Mouse (Mus musculus): ENCODE results near the gene Atg10. TPM values are rescaled to one million over a fixed set of nuclear protein-coding genes. Genes with fewer than 3 reads are reported as not detected.
"Not testable (repeated sequence)": the region's sequence is repeated elsewhere in the genome, so short reads cannot be mapped to it uniquely, and the experiment has no call there.

Gene Atg10
- total RNA-seq, 2 experiments from 2014 or later, result 7.5 to 10.0 TPM

GRCm38 (mm10) chr13:90962836-90963760, 260.7 kb downstream of the Atg10 start:
- ATAC-seq (ENCODE audit: poor library complexity, severe bottlenecking), result no peak

DNA sequence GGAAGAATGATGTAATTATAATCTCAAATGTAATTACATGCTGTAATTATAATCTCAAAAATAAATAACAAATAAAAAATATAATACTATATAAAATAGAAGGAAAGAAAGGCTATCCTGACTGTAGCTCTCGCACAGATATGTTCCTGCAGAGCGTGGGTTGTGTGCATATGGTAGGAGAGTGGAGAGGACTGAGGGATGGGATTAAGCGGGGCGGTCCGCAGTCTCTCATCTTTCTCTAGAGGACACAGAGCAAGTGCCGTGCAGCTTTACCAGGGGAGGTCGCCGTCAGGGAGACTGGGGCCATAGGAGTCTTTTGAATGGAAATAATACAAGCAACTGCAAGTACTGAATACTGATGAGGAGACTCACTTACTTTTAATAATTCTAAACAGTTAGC, 263.2 kb downstream of the Atg10 start:
- ATAC-seq (ENCODE audit: poor library complexity, severe bottlenecking), result no peak

DNA sequence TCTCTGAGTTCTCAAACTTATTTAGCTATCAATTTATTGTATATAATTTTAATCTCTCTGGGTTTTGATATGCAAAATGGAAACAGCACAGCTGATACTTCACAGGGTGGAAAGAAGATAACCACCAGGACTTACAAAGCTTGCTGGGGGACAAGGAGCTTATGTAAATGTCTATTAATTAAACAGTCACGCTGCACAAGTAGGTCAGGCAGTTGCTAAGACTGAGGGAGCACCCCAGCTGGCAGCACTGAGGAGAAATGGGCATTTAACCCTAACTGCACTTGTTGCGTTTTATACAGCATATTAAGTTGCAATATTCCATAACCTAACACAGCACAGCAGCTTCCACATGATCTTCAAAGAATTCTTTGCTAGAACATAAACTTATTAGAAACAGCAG, 264.9 kb downstream of the Atg10 start:
- ATAC-seq (ENCODE audit: poor library complexity, severe bottlenecking), result no peak

GRCm38 (mm10) chr13:90939600-90939999, 284.2 kb downstream of the Atg10 start:
- ATAC-seq (ENCODE audit: poor library complexity, severe bottlenecking), result no peak

GRCm38 (mm10) chr13:90939192-90939591, 284.6 kb downstream of the Atg10 start:
- no peak; the same call in 1 of the 2 replicates for ATAC-seq (ENCODE audit: poor library complexity, severe bottlenecking)

DNA sequence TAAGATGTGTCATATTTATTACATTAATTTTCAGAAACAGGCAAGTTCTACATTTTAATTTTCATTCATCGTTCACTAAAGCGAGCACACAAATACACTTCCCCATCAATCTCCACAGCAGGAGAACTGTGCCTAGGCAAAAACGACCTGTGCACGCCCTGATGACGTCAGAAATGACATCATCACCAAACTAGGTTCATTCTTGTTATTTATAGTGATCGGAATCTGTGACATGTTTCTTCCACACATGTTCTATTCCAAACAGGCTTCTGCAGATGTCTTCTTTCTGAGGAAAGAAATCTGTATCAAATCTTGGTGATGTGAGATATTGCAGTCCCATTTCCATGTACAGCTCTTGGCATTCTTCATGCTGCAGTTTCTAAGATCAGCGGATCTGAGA, 287.9 kb downstream of the Atg10 start:
- no peak for ATAC-seq (ENCODE audit: poor library complexity, severe bottlenecking)

- ATAC-seq (ENCODE audit: poor library complexity, severe bottlenecking), result no peak
Measured at GRCm38 (mm10) chr13:90933256-90933655, 290.5 kb downstream of the Atg10 start.

DNA sequence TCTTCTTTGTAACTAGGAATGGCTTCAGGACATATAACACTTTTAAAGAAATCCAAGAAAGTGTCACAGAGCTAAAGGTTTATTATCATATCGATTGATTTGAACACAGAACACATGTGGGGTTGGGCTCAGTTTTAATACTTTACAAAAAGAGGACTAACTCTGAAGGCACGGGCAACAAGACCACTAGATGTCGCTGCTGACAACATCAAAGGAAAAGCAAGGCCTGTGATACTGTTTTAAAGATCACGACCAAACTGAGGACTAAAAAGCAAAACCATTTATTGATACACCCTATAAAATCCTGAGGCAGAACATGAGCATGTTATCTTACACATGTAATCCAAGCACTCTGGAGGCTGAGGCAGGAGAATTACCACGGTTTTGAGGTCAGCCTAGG, 293.9 kb downstream of the Atg10 start:
- ATAC-seq (ENCODE audit: poor library complexity, severe bottlenecking), result peak; percentile 81

DNA sequence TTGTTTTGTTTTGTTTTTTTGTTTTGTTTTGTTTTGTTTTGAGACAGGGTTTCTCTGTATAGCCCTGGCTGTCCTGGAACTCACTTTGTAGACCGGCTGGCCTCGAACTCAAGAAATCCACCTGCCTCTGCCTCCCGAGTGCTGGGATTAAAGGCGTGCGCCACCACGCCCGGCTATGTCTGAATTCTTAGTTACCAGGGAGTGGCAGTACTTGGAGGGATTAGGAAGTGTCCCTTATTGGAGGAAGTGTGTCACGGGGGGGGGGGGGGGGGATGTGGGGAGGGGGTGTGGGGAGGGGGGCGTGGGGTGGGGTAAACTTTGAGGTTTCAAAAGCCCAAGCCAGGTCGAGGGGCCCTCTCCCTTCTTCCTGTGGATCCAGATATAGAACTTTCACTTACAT, 295.5 kb downstream of the Atg10 start:
- not testable (repeated sequence) for ATAC-seq (ENCODE audit: poor library complexity, severe bottlenecking)

GRCm38 (mm10) chr13:90926938-90927633, 296.7 kb downstream of the Atg10 start:
- ATAC-seq (ENCODE audit: poor library complexity, severe bottlenecking), result no peak

GRCm38 (mm10) chr13:90926125-90926765, 297.5 kb downstream of the Atg10 start:
- 0 out of 2 replicates have a peak, but pooled peaks have one; percentile 5 for ATAC-seq (ENCODE audit: poor library complexity, severe bottlenecking)

DNA sequence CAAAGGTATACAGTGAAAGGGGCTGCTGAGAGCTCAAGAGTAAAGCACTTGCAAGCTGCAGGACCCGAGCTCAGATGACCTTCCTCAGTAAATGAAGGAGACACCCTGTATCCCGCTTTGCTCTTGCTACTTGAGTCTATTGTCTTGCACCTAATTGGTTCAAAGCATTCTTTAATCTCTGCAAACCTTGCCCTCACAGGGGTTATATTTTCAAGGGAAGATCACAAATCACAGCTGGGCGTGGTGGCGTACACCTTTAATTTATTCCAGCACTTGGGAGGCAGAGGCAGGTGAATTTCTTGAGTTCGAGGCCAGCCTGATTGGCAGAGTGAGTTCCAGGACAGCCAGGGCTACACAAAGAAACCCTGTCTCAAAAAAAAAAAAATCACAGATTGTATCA, 298.6 kb downstream of the Atg10 start:
- no peak for ATAC-seq (ENCODE audit: poor library complexity, severe bottlenecking)

DNA sequence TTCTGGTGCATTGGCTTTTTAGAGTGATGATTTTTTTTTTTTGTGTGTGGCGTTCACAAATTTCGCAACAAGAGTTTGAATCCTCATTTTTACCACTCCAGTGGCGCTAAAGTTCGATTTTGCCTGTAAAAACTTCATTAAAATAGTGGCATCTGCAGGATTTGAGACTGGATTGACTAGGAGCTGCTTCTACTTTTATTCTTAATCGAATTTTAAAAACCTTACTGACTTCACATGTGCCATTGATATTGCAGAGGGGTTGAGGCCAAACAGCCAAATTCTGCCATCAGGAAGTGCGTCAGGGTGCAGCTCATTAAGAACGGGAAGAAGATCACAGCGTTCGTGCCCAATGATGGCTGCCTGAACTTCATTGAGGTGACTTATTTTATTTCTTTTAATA, 299.7 kb downstream of the Atg10 start:
- no peak for ATAC-seq (ENCODE audit: poor library complexity, severe bottlenecking)

GRCm38 (mm10) chr13:90923617-90924016, 300.2 kb downstream of the Atg10 start:
- not testable (repeated sequence) for ATAC-seq (ENCODE audit: poor library complexity, severe bottlenecking)

- peak; percentile 95 for ATAC-seq (ENCODE audit: poor library complexity, severe bottlenecking)
Measured at GRCm38 (mm10) chr13:90922751-90923612, 300.8 kb downstream of the Atg10 start, which contains the start of gene Rps23. TSS of gene Rps23 (plus strand) at chr13:90922958.

- no peak for ATAC-seq (ENCODE audit: poor library complexity, severe bottlenecking)
Measured at GRCm38 (mm10) chr13:90914721-90915120, 309.0 kb downstream of the Atg10 start.

DNA sequence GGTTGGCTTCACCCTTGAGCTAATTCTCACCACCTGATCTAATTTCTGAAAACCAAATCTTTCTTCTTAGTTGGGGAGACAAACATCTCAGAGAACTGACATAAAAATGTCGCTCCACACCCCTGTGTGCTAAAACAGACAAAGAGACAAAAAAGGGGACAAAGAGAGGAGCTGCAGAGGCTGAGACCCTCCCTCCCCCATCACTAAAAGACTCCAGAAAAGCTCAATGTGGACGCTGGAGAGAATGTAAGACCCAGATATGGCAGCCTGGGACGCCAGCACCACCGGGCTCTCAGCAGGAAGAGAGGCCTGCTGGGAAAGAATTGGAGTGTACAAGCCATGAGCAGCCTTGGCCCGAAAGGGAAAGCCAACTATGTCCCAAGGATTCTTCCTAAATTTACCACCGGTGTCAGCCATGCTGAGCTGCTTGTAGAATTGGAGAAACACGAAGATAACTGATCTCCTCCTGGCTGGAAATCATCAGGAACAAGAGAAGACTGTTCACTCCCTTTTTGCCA, 310.0 kb downstream of the Atg10 start:
- ATAC-seq (ENCODE audit: poor library complexity, severe bottlenecking), result no peak

GRCm38 (mm10) chr13:90912760-90913674, 310.8 kb downstream of the Atg10 start:
- ATAC-seq (ENCODE audit: poor library complexity, severe bottlenecking), result no peak

GRCm38 (mm10) chr13:90907376-90907775, 316.4 kb downstream of the Atg10 start:
- ATAC-seq (ENCODE audit: poor library complexity, severe bottlenecking), result no peak

Data from megakaryocyte, adult 5-6 weeks (primary cell).